Mouse (Mus musculus) spleen, adult 12 weeks (tissue): ENCODE measurements around the gene Tymp.

Source experiments
- DNase-seq: peaks from one replicate; pipeline ENCODE4 v3.0.0; 2022; ENCODE audit warnings: low spot score

Gene Tymp

DNA sequence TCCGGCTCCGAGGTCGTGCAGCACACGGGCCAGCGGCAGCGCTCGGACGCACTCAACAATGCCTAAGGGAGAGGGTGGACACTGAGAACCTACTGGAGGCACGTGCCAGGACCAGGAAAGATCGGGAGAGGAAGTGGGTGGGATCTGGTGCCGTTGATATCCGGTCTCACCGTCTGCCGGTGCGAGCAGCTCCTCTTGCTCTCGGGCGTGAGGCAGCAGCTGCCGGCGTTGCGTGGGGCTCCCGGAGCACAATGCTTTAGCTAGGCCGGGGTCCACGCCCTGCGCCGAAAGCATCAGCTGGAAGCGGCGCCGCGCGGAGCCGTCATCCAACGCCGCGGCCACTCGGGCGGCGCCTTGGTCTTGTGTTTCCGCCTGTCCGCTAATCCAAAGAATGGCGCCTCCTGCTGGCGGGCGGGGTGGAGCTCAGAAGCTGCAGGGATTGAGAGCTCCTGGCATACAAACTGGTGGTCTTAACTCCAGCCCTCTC lies 3.0 kb downstream of the Tymp start, which contains the start of gene Sco2:
Sco2 (minus strand) TSS at position 85 of the 487 bp plus-strand sequence.
- peak; percentile 83 for DNase-seq

DNA sequence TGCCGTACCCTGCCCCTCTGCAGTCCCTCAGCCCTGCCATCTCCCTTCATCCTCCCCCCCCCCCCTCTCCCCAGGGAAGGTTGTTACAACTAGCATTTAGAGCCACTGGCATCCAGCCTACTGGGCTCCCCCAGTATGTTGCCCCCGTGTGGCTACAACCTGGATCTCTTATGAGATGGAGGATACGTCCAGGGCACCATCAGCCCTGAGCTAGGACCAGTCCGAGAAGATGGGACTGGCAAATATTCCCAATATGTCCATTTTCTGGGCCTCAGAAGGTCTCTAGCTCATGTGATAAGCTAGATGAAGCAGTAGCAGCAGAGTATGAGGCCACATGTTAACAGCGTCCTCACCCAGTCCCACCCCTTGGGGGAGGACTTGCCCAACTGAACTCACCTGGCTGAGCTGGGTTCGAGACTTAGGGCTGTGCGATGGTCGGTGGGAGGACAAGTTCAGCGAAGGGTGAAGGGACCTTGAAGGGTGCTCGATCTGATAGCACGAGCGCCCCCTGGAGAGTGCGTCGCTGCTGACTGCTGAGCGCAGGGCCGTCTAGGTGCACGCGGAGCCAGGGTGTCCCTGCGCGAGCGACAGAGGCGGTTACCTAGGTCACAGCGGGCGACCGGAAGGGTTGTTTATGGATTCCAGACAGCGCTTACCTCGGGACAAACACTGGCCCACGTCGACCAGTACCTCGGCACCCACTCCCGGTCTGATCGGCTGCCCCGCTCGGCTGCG lies 3.6 kb downstream of the Tymp start:
- DNase-seq, result peak; percentile 80

DNA sequence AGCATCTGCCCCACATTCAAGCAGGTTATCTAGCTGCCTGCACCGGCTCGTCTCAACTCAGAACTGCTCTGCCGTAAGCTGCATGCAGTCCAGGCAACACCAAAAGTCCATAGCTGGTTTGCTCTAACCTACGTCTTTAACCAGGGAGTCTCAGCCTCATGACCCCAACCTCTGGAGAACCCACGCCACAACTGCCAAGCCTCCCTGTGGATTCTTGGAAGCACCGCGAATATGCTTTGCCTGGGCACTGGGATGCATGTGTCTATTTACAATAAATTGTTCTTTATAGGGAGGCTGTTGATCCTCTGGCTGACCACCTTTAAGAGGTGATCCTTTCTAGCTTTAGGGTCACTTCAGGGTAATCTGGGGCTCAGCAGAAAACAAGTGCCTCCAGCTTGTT lies 4.3 kb downstream of the Tymp start:
- DNase-seq, result no peak

DNA sequence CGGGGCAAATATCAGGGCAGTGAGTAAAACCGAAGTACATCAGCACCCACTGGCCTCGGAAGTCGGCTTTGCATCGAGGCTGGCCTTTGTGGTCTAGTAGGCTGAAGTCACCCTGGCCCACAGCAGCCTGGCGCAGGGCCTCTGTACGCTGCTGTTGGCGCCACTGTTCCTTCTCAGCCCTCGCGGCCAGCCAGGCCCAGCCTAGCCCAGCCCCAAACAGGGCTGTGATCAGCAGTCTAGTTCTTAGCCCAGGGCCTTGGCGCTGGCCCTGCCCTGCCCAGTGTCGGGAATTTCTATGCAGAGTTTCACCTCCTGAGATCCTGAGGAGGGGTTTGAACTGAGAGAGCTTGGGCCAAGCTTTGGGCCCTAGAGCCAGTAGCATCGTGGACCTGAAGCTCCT lies 4.8 kb downstream of the Tymp start:
- no peak for DNase-seq

DNA sequence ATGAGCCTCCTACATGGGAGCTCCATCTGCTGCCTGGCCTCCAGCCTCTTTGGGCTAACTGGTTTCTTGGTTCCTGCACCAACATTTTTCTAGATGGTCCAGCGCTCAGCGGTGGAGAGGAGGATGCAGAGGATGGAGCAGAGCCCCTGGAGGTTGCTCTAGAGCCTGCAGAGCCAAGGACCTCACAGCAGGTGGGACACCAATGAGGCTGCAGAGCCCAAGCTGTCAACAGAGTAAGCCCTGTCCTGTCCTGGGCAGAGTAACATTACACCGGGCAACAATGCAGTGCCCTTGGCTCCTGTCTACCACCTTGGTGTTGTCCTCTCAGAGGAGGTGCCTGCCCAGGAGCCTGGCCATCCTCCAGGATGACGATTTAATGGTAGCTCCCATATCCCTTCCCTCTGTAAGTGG lies 11.7 kb downstream of the Tymp start:
- DNase-seq, result no peak

DNA sequence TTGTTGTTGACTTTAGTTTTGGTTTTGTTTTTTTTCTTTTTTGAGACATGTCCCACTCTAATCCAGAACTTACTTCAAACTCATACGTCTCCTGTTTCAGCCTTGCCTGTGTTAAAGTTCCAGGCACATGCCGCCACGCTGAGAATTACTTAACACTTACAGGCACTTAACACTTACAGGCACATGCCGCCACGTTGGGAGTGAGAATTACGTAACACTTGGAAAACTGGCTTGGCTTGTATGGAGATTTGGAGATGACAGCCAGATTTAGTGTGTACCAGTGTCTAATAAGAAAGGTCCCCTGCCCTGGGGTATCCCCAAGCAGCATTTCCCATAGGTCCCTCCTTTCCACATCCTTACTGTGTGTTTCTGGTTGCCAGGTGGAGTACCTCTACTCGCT lies 13.8 kb downstream of the Tymp start:
- DNase-seq, result no peak

DNA sequence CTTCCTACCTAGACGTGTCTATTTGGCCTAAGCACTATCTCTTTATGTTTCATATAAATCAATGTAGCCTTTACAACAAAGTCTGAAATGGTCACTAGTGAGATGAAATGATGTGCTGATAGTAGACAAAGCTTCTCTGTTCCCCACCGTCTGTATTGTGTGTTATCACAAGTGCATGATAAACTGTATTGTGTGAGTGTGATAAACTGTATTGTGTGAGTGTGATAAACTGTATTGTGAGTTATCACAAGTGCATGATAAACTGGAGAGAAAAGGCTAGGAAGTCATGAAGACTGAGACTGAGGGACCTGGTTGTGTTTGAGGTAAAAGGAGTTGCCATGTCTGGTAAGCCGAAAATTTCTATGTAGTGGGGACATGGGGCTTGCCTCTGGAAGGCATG lies 18.1 kb downstream of the Tymp start:
- no peak for DNase-seq

DNA sequence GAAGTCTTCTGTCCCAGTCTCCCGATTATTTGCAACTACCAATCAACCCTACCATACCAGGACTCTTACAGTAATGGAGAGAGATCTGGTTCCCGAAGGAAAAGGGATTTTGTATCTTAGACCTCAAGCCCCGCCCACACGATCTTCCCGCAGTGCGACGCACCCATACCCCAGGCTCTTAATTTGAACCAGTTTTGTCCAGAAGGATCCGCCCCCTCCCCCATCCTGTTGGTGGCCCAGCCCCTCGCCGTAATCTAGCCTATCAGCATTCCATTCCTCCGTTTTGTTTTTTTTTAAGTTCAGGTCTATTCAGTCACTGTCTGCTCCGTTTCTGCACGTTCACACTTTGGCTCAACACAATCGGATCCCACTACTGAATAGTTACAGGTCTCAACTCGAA lies 20.5 kb downstream of the Tymp start:
- peak; percentile 65 for DNase-seq

DNA sequence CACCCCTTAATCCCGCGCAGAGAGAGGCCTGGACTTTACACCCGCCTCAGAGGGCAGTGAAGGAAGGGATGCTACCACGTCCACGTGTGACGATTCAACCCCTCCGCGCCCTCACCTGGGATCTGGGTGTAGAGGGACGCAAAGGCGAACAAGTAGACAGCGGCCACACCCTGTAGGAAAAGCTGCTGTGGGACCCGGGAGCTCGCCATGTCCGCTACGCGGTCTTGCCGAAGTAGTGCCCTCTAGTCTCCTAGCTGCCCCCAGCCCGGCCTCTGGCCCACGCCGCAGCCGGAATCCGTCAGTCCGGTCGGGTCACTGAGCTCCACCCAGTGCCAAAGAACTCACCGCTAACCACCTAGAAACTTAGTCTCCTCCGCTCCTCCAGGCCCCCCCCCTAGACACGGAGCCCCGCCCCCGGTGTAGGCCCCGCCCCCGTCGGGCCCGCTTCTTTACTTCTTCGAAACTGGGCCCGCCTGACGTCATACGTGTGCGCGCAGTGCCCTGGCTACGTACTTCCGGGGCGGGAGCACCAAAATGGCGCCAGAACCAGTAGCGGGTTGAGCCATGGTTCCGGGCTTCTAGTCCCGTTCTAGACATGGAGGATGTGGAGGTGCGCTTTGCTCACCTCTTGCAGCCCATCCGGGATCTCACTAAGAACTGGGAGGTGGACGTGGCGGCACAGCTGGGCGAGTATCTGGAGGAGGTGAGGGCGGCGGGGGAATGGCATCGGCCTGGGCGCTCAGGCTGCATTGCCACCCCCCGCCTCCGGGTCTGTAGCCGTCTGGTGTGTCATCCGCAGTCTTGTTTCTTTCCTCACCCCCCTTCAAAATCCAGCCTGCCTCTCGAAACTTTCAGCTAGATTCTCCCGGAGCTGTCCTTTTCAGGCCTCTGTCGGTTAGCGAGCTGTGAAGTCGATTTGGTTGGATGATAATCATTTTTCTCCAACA lies 21.3 kb downstream of the Tymp start, which contains the start of the genes Lmf2 and Ncaph2:
Lmf2 (minus strand) TSS at position 419 of the 947 bp plus-strand sequence.
Ncaph2 (plus strand) TSS at position 479 of the 947 bp plus-strand sequence.
- DNase-seq, result peak; percentile 94

DNA sequence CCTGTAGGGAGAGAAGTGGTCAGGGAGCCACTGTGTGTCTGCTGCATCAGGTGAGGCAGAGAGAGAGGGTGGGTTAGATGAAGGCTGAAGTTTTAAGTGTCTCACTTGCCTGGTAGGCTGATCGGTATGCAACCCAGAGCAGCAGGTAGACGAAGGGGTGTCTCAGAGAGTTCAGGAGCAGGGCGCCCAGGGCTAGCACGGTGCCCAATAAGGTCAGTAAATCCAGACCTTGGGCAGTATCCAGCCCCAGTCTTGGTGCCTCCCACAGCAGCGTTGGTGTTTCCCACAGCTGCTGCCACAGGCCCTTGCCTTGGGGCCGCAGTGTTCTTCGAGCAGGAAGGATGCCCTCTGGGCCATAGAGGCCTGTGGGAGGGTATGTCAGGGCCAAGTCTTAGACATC lies 22.4 kb downstream of the Tymp start:
- DNase-seq, result no peak

DNA sequence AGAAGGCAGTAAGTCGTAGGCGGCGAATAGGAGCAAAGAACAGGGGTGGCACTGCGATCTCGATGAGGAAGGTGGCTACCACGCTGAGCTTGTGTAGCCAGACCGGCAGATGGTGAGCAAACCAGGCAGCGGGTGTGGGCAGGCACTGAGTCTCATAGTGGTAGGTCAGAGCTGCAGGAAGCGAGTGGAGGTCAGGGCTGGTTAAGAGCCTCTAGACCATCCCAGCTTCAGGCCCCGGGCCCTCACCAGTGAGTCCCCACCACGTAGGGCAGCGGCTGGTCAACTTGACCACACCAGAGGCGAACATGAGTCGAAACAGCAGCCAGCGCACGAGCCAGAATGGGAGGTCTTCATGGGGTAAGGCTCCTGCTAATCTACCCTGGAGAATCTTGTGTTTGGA lies 23.0 kb downstream of the Tymp start:
- DNase-seq, result no peak

DNA sequence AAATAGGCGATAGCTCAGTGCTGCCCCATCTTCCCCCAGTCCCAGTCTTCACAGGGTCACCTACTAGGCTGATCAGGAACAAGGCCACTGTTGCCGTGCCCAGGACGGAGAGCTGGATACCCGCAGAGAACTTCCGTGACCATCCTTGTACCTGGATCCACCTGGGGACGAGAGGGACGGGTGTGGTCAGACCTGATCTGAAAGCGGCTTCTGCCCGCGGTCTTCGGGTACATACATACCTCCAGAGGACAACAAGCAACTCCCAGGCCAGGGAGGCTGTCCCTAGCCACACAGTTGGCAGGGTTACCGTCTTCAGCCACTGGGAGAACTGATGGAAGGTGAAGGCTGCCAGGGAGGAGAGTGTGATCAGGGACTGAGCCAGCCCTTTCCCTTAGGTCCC lies 24.0 kb downstream of the Tymp start:
- no peak for DNase-seq

DNA sequence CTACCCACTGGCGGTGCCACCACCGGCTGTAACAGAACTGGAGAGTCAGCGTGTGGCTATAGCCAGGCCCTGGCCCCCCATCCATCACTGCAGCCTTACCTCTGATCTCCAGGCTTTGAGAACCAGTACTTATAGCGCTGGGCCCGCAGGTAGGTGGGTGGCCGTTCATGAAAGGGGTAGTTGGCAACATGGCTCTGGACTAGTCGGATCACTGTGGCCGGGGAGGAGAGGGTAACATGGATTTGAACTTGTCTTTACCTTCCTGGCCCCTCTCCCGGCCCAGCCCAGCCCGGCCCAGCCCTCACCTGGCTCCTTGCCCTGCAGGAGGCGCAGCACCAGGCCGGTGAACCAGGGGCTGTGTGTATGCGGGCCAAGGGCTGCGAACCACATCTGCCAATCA lies 24.8 kb downstream of the Tymp start:
- DNase-seq, result no peak

DNA sequence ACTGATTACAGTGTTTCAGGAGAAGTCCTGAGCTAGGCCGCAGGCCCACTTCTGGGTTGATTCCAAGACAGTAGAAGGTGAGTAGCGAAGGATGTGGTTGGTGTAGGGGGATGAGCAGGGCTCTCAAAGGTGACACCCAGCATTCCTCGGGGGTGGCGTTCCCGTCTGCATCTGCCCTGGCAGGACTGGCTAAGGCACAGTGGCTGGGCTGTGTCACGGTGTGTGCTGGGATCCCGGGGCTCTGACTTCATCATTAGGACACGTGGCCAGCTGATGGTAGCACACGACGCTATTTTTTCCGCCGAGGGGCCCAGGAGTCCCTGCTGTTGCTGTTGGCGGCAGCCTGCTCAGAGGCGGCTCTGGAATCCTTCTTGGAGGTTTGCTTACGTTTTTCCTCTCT lies 25.5 kb downstream of the Tymp start:
- no peak for DNase-seq

DNA sequence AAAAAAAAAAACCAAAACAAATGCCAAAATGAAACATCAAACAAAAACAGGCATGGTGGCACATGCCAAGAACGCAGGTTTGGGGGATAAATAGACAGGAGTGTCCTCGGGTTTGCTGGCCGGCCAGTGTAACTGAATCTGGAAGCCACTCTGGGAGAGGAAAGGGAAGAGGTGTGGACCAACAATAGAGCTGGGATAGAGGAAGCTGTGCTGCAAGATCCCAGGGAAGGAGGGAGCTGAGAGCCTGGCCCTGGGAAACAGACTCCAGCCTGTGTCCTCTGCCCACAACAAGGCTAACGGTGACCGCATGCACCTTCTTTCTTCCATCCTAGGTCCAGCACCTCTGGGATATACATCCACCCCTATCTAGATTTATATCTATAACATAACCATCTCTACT lies 26.4 kb downstream of the Tymp start:
- DNase-seq, result no peak

DNA sequence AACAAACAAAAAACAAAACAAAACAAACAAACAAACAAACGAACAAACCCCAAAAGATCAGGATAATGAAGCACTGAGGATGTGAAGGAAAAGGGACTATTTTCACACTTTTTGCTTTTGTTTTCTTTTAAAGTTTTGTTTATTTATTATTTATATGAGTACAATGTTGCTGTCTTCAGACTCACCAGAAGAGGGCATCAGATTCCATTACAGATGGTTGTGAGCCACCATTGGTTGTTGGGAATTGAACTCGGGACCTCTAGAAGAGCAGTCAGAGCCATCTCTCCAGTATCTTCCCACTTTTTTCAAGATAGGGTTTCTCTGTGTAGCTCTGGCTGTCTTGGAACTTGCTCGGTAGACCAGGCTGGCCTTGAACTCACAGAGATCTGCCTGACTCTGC lies 33.5 kb downstream of the Tymp start:
- DNase-seq, result no peak

DNA sequence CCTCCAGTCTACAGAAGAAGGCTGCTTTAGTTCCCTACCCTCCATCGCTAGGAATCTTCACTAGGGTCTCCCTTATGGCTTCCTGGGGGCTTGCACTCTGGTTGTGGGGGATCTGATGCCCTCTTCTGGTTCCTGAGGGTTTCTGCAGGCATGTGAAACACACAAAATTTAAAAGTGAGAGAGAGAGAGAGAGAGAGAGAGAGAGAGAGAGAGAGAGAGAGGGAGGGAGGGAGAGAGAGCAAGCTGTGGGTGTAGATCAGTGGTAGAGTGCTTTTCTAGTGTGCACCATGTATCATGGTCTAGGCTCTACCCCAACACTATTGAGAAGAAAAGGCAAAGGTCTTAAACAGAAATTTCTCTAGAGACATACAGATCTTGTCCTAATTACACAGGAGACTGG lies 35.2 kb downstream of the Tymp start:
- no peak for DNase-seq

DNA sequence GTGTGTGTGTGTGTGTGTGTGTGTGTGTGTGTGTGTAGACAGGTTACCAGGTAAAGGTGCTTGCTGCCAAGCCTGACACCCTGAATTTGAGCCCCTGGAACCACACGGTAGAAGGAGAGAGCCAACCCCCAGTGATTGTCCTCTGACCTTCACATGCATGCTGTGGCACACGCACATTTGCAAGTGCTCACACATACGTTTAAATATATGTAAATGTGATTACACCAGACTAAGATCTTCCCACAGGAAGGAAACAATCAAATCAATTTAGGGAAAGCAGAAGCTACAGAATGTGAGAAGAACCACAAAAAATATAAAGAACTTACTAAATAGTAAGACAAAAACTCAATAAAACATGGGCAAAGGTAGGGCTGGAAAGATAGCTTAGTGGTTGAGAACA lies 36.7 kb downstream of the Tymp start:
- DNase-seq, result no peak

DNA sequence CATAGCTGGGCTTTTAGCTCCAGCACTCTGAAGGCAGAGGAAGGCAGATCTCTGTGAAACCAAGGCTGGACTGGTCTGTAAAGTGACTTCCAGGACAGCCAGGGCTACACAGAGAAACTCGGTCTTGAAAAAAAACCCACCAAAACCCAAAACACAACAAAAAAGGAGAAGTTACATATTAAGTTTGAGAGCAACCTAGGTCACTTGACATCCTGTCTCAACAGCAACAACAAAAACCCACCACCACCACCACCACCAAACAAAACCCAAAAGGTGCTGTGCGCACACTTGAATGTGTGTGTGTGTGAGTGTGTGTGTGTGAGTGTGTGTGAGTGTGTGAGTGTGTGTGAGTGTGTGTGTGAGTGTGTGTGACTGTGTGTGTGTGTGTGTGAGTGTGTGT lies 37.1 kb downstream of the Tymp start:
- no peak for DNase-seq

DNA sequence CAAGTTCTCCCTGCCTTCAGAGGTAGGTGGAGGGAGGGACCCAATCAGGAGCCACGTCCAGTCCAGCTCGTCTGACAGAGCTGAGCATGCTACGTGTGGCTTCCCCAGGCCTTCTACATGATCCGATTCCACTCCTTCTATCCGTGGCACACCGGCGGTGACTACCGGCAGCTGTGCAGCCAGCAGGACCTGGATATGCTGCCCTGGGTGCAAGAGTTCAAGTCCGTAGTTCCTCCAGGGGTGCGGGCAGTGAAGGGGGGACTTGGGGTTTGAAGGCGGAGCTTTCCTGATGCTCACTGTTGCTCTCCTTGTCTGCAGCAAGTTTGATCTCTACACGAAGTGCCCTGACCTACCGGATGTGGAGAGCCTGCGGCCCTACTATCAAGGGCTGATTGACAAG lies 40.4 kb downstream of the Tymp start:
- no peak for DNase-seq

DNA sequence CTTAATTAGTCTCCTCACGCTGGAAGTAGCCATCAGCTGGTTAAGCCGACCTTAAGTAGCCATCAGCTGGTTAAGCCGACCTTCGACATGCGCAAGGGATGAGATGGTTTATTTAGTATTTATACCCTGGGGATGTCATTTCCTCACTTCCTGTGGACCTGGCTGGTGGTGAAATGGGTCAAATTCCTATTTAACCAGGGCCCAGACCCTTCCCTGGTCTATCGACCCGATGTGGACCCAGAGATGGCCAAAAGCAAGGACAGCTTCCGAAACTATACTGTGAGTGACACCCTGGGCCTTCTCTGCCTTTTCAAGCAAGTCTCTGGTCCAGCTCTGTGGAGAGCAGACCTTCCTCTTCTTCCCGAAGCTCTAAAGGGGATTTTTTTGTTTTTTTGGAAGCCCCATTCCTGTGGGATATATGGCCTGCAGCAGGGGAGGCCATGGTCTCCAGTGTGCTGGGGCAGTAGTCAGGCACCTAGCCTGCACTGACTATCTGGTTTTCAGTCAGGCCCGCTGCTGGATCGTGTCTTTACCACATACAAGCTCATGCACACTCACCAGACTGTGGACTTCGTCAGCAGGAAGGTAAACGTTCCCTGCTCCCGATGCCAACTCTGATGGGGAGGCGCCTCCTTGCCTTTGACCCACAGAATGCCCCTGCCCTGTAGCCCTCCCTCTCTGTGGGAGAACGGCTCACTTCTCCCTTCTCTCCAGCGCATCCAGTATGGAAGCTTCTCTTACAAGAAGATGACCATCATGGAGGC lies 41.9 kb downstream of the Tymp start:
- no peak for DNase-seq

DNA sequence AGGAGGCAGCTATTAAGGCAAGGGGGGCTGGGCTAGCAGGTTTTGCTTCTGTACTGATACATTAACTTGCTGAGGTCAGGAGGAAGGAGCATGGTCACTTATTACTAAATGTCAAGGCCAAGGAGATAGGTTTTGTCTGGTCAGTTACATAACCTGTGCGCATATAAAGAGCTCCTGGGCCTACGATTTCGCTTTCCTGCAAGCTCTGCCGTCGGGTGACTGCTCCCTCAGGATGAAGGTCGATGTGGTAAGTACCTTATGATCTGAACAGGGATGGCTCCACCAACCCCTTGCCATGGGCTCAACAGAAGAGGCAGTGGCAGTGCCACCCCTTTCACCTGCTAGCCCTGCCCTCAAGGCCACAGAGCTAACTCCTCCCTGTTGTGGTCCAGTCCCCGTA lies 42.6 kb downstream of the Tymp start, which contains the start of gene Miox:
Miox (plus strand) TSS at position 128 of the 400 bp plus-strand sequence.
- DNase-seq, result no peak
